Mouse (Mus musculus) liver, postnatal 0 days (tissue): Measurements from ENCODE around the gene Fads6. TPM values are rescaled to one million over a fixed set of nuclear protein-coding genes. Genes with fewer than 3 reads are reported as not detected.
A peak's percentile ranks its signal among the peaks of the same experiment; 100 is the strongest.

ENCODE experiments used
- ATAC-seq: fragments of 200-750 bp; cut with Nextera tagmentation; 2 replicates; pipeline ENCODE4 v1.8.0; 2017; ENCODE audit warnings: mild to moderate bottlenecking, moderate library complexity
- DNase-seq: peaks from one replicate; pipeline ENCODE4 v3.0.0-alpha.2; 2016
- H3K27ac ChIP-seq: fragments of 300-500 bp; sonication (generic); 2 replicates; pipeline ENCODE4 v1.5.1; 2014; ENCODE audit warnings: antibody characterized with exemption, moderate library complexity, mild to moderate bottlenecking, low read depth
- H3K27me3 ChIP-seq: fragments of 300-500 bp; sonication (generic); 2 replicates; pipeline ENCODE4 v1.6.1; 2014; ENCODE audit warnings: low read length, control low read depth, mixed read lengths; ENCODE audit not compliant: insufficient read depth
- H3K36me3 ChIP-seq: fragments of 300-500 bp; sonication (generic); replicated peaks from 2 replicates; pipeline ENCODE4 v1.6.1; 2014; ENCODE audit warnings: mild to moderate bottlenecking, control low read depth, low read length, moderate library complexity, mixed read lengths; ENCODE audit not compliant: insufficient read depth
- H3K4me1 ChIP-seq: fragments of 300-500 bp; sonication (generic); 2 replicates; pipeline ENCODE4 v1.6.1; 2014; ENCODE audit warnings: antibody characterized with exemption, mild to moderate bottlenecking, control low read depth; ENCODE audit not compliant: insufficient read depth
- H3K4me2 ChIP-seq: fragments of 300-500 bp; sonication (generic); 2 replicates; pipeline ENCODE4 v1.6.1; 2014; ENCODE audit warnings: low read depth, mild to moderate bottlenecking, low read length, moderate library complexity, mixed read lengths
- H3K4me3 ChIP-seq: fragments of 300-500 bp; sonication (generic); 2 replicates; pipeline ENCODE4 v1.5.1; 2014; ENCODE audit warnings: low read depth, low read length
- H3K9ac ChIP-seq: fragments of 300-500 bp; sonication (generic); replicated peaks from 2 replicates; pipeline ENCODE4 v1.6.1; 2014; ENCODE audit warnings: mild to moderate bottlenecking, moderate library complexity
- H3K9me3 ChIP-seq: fragments of 300-500 bp; sonication (generic); 2 replicates; pipeline ENCODE4 v1.6.1; 2016; ENCODE audit warnings: mild to moderate bottlenecking, control low read depth, low read length, mixed read lengths
- CTCF ChIP-seq: sonication (generic); IDR thresholded peaks from 2 replicates; pipeline ENCODE4 v1.5.1; 2016; ENCODE audit warnings: antibody characterized with exemption, low read depth
- EP300 ChIP-seq: IDR thresholded peaks from 2 replicates; pipeline ENCODE4 v1.6.1; 2016; ENCODE audit warnings: antibody characterized with exemption, low read depth, mild to moderate bottlenecking
- WGBS: fragments of 180-500 bp; shearing (Covaris S2); extraction: QIAGEN DNeasy Blood & Tissue Kit; methylation state at CpG from one replicate; pipeline ENCODE4 v1.1.7; 2014; ENCODE audit not compliant: insufficient replicate concordance; 5-methylcytosine and 5-hydroxymethylcytosine counted together
- polyA plus RNA-seq: library from polyadenylated mRNA; unstranded; fragments of >200 nt; fragmentation: Nextera tagmentation; extraction: Ambion mirVana; gene quantifications from 2 replicates; pipeline ENCODE4 v1.2.1, GENCODE M21; 2015

Gene Fads6
- polyA plus RNA-seq, 1 experiment from 2014 or later: 4.6 TPM

- no peaks in the 10 kb centered on the region for H3K9me3 ChIP-seq
- H3K9ac ChIP-seq: no peak overlapping the region
- H3K27ac ChIP-seq: no peak overlapping the region
- peaks cover 4% of the 10 kb centered on the region; the same call in 1 of the 2 replicates for H3K27me3 ChIP-seq
- 61% methylated on average over 10 of the region's 10 CpGs for WGBS
- H3K4me2 ChIP-seq: no peak overlapping the region
- peaks cover 14% of the 10 kb centered on the region for H3K36me3 ChIP-seq
- no peak overlapping the region for H3K4me3 ChIP-seq
- peaks cover 31% of the 10 kb centered on the region for H3K4me1 ChIP-seq
- no peak for DNase-seq
- ATAC-seq: no peak
- TF ChIP-seq CTCF (no peak), EP300 (no peak)
Measured at GRCm38 (mm10) chr11:115272894-115273498, 24.5 kb downstream of the Fads6 start.

GRCm38 (mm10) chr11:115271481-115271880 is 26.0 kb downstream of the Fads6 start:
- Histone ChIP-seq H3K36me3 (peaks cover 16% of the 10 kb centered on the region), H3K27me3 (peaks cover 19% of the 10 kb centered on the region), H3K4me3 (no peak overlapping the region), H3K4me1 (peaks cover 31% of the 10 kb centered on the region), H3K9ac (no peak overlapping the region), H3K4me2 (no peak overlapping the region), H3K27ac (no peak overlapping the region), H3K9me3 (no peaks in the 10 kb centered on the region)
- TF ChIP-seq CTCF (no peak), EP300 (no peak)
- DNase-seq (no peak), ATAC-seq (no peak)
- WGBS: 76% methylated on average over 10 of the region's 10 CpGs

GRCm38 (mm10) chr11:115271052-115271451 is 26.4 kb downstream of the Fads6 start:
- no peak for DNase-seq
- TF ChIP-seq EP300: no peak
- H3K9me3 ChIP-seq: no peaks in the 10 kb centered on the region
- H3K4me3 ChIP-seq: no peak overlapping the region
- peaks cover 26% of the 10 kb centered on the region for H3K4me1 ChIP-seq
- H3K9ac ChIP-seq: no peak overlapping the region
- no peak for ATAC-seq
- H3K4me2 ChIP-seq: no peak overlapping the region
- peaks cover 16% of the 10 kb centered on the region for H3K36me3 ChIP-seq
- 90% methylated on average over 9 of the region's 9 CpGs for WGBS
- no peak overlapping the region for H3K27ac ChIP-seq
- H3K27me3 ChIP-seq: peaks cover 23% of the 10 kb centered on the region

GRCm38 (mm10) chr11:115270148-115270861 is 27.2 kb downstream of the Fads6 start:
- peak; percentile 82 for DNase-seq
- no peak for TF ChIP-seq EP300
- TF ChIP-seq CTCF: peak; percentile 94
- Histone ChIP-seq H3K9ac (no peak overlapping the region), H3K4me3 (no peak overlapping the region), H3K4me2 (no peak overlapping the region), H3K27ac (no peak overlapping the region), H3K27me3 (peaks cover 31% of the 10 kb centered on the region), H3K4me1 (peaks cover 19% of the 10 kb centered on the region), H3K9me3 (no peaks in the 10 kb centered on the region), H3K36me3 (peaks cover 16% of the 10 kb centered on the region)
- 46% methylated on average over 19 of the region's 19 CpGs for WGBS
- peak; percentile 28; the same call in 1 of the 2 replicates for ATAC-seq

GRCm38 (mm10) chr11:115269330-115270066 is 28.0 kb downstream of the Fads6 start:
- Histone ChIP-seq H3K4me2 (no peak overlapping the region), H3K36me3 (peaks cover 16% of the 10 kb centered on the region), H3K27me3 (peaks cover 38% of the 10 kb centered on the region), H3K27ac (no peak overlapping the region), H3K9ac (no peak overlapping the region), H3K4me3 (no peak overlapping the region), H3K4me1 (peaks cover 11% of the 10 kb centered on the region), H3K9me3 (no peaks in the 10 kb centered on the region)
- WGBS: 77% methylated on average over 26 of the region's 27 CpGs
- no peak for DNase-seq
- no peak for TF ChIP-seq EP300
- no peak for TF ChIP-seq CTCF
- ATAC-seq: no peak

GRCm38 (mm10) chr11:115267958-115268357 is 29.5 kb downstream of the Fads6 start:
- no peak for TF ChIP-seq CTCF
- TF ChIP-seq EP300: no peak
- H3K27ac ChIP-seq: no peak overlapping the region

More at GRCm38 (mm10) chr11:115267958-115268357, 29.5 kb downstream of the Fads6 start:
- Histone ChIP-seq H3K4me1 (peaks cover 7% of the 10 kb centered on the region), H3K36me3 (peaks cover 16% of the 10 kb centered on the region), H3K4me2 (no peak overlapping the region), H3K4me3 (no peak overlapping the region), H3K27me3 (peaks cover 48% of the 10 kb centered on the region), H3K9me3 (no peaks in the 10 kb centered on the region), H3K9ac (no peak overlapping the region)
- DNase-seq (no peak), ATAC-seq (no peak)
- 79% methylated on average over 11 of the region's 11 CpGs for WGBS
